Mouse (Mus musculus): Measurements from ENCODE around the gene Zranb3.

- TF ChIP-seq CTCF (conservative IDR thresholded peaks at IDR 0.05; ENCODE audit: insufficient read depth, insufficient read length, low read depth, low read length) (no peak), POLR2A (IDR thresholded peaks at IDR 0.05; ENCODE audit: low read depth, low read length) (no peak)
Measured at GRCm38 (mm10) chr1:127945696-127946575, 156.9 kb downstream of the Zranb3 start.
